Mouse (Mus musculus) layer of hippocampus, adult 11-12 months (tissue): ENCODE results near the gene Cdh23.
A peak's percentile ranks its signal among the peaks of the same experiment; 100 is the strongest.

Experiments used
- DNase-seq: peaks from one replicate; pipeline ENCODE4 v3.0.0; 2022; ENCODE audit warnings: low spot score

Gene Cdh23

DNA sequence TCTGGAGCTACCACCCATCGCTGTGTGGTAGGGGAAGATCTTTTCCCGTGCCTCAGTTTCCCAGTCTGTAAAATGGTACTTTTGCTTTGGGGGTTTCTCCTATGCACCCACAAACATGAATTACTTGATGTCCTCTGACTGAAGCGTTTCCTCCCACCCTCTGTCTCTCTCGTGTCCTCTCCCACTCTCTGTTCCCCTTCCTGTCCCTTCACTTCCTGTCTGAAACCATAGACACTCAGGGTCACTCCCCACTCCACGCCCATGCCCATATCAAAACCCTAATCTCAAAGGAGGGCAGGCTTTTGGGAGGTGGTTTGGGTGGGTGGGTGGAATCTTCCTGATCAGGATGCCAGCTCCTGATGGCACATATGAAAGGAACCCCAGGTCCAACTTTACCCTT lies 221.7 kb downstream of the Cdh23 start:
- DNase-seq: no peak

DNA sequence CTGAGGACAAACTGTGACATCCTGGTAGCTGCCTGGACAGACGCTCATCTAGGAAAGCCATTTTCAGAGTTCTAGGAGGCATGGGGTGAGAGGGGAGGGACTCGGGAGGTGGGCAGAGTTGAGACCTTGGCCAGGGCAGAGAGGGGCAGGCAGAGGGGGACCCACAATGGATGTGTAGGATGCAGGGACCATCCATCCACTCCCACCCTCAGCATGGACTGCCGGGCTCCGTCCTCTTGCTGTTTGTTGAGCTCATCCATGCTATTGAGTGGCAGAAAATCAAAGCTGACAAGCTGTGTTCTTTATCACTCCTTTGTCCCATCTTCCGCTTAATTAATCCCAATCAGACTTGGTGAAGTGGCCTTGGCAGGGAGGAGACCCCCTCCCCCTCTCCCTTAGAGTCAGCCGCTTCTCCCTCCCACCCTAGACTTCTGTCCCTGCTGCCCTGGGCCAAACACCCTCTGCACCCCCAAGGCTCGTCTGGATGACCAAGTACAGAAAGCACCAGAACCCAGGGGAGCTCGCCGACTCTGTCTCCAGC lies 222.4 kb downstream of the Cdh23 start:
- DNase-seq: no peak

DNA sequence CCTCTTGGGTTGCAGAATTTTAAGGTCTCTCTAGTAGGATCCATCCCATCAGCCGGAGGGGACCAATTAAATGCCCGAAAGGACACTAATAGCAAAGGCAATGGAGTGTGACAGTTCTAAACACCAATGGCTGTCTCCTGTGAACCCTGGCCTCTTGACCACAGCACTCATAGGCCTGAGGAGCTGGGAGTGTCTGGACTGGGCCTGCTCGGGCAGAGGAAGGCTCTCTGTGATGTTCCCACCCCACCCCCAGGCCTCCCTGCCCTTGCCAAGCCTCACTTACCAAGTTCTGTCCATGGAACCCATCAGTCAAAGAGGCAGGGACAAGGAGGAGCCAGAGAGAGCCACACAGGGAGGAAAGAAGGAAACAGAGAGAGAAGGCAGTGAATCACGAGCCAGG lies 228.5 kb downstream of the Cdh23 start:
- no peak for DNase-seq

DNA sequence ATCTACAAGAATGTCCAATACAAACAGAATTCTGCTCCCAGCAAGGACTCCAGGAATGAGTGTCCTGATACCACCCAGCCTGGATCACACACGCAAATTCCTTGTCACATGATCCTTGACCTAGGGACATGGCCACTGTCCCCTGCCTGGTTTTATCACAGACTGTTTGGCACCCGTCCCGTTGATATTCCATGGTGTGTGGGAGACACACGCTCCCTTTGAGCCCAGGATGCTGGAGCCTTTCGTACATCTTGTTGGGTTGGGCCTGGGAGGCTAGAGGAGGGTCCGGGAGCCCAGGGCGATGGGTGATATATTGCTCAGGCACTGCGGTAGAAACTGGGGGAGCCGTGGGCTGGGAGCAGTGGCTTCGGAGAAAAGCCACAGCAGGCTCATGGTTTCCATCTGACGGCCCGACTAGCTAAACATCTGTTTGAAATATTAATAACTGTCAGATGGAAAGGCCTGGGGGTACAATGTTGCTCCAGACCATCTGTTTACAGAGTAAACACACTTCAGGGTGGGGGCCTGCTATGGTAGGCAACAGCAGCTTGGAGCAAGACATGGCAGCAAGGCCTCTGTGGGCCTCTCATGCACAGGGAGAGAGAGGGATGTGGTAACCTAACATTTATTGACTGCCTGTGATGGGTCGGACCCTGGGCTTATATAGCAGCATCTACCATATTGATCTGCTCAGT lies 232.2 kb downstream of the Cdh23 start:
- no peak for DNase-seq

DNA sequence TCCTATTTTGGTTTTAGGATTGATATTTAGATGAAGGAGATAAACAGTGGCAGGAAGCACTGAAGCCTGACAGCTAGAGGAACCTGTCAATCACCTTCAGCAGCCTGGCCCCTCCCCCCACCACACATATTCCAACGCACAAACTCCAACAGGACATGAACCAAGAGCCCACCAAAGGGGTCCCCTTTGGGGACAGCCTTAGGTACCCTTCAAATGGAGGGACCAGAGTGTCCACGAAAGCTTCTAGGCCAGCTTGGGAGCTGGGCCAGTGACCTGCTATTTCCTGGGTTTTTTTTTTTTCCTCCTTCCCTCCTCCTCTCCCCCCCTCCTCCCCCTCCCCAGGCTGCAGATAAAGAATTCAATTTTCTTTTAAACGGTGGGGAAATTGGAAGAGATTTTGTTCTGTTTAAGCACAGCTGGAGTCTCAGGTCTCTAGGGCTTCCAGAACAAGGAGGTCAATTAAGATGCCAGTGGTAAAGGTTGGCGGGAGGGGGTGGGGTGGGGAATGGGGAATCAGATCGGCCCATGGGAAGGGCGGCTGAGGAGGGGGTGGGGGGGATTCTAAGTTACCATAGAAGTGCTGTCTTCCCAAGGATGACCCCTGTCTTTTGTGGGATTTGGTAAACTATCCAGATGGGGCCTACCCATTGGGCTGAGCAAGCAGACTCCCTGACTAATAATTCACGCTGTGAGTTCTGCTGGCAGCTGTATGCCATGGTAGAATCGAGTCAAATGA lies 239.5 kb downstream of the Cdh23 start:
- DNase-seq: no peak

DNA sequence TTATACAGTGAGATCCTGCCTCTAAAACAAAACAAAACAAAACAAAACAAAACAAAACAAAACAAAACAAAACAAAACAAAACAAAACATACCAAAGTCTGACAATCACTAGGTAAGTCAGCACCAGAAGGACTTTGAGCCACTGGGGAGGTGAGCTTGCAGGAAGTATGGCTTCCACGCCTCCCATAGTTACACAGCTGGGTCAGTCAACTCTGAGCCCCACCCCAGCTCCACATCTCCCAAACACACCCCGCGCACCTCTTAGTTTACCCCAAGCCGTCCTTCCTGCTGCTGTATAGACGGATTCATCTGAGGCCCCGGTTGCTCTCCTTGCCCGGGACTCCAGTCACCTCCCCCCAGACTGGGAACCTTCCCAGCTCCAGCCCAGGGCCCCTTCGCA lies 241.1 kb downstream of the Cdh23 start:
- DNase-seq: no peak

DNA sequence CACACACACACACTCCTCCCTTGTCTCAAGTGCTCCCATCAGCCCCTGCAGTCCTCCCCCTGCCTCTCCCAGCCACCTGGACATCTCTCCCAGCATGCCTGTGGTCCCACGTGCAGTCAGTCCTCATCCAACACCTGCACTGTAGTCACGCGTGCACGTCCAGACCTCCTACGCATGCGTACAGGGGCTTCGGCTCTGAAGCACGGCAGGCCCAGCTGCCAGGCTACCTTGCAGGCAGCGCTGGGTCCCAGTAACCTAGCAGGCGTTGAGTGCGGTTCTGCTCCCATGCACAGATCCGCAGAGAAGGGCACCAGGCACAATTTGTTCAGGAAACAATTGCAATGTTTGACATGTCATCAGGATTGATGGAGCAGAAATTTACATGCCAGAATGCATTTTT lies 249.1 kb downstream of the Cdh23 start:
- no peak for DNase-seq

DNA sequence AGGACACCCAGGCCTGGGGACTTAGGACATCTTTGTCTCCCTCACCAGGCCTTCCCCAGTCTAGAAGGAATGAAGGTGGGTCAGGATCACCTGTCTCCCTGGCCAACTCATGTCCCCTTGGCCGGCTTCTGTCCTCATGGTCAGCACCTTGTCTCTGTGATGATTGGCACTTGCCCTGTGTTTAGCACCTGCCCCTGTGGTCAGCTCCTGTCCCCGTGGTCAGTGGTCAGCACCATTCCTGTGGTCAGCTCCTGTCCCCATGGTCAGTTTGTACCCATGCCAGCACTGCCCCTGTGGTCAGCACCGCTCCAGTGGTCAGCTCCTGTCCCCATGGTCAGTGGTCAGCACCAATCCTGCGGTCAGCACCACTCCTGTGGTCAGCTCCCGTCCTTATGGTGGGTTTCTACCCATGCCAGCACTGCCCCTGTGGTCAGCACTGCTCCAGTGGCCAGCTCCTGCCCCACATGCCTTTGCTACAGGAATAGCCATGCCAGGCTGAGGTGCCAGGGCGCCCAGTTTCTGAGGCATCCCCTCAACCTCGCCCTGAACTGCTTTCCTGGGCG lies 251.2 kb downstream of the Cdh23 start:
- DNase-seq: peak; percentile 9

DNA sequence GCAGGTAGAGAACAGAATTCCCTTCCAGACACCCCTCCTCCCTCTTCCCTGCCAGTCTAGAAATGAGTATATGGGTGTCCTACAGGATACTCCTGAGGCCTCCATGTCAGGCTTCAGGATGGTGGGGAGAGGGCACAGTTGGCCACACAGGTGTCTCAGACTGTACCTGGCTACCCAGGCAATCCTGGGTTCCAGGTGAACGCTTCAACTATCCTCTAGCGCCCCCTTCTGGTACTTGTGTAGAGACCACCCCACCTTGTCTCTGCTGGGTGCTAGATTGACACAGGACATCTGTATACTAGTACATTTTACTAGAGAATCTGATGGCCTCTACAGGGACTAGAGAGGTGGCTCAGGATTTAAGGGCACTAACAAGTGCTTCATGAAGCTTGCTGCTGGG lies 253.2 kb downstream of the Cdh23 start:
- no peak for DNase-seq

DNA sequence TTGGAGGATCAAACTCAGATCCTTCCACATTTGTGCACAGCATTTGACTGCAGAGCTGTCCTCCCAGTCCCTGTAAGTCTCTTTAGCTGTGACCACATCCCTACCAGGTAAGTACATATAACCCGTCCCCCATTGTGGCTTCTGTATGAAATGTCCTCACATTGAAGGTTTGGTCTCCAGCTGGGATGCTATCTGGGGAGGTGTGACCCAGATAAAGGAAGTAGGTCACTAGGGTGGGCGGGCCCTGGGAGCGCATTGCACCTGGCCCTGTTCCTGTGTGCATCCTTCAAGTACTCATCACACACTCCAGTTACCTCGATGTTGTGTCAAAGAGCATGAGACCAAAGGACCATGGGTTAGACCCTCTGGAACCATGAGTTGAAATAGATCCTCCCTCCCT lies 254.0 kb downstream of the Cdh23 start:
- DNase-seq: no peak

DNA sequence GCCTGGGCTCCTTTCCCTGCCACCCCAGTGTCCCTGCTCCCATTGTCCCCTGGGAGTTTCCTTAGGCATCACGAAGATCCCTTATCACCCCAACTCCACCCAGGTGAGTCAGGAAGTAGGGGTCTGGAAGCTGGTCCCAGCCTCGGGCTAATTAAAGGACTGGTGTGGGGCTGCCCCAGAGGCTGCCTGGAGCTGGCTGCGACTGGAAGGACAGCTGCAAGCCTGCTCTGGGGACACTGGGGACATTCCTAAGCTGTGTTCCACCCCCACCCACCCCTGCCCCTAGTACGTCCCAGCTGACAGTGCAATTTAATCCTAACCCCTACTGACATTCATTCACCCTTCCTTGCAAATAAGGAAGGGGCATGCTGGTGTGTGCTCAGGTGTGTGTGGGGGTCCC lies 263.6 kb downstream of the Cdh23 start:
- no peak for DNase-seq

DNA sequence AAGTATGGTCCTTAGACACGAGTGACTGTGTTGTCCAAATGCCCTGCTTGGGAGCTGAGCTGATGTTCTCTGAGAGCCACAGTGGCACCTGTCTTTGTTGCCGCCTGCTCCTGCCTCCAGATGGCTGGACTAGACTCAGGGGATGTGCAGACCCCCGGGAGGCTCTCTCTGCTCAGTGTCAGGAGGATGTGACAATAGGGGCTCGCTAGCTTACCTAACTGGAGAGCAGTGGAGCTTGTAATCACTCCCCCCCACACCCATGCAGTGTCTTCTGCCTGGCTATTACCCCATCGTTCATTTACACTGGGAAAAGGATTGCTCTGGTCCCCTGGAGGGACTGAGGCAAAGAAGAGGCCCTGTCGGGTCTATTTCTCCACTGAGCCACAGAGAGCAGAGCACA lies 265.7 kb downstream of the Cdh23 start:
- DNase-seq: no peak

DNA sequence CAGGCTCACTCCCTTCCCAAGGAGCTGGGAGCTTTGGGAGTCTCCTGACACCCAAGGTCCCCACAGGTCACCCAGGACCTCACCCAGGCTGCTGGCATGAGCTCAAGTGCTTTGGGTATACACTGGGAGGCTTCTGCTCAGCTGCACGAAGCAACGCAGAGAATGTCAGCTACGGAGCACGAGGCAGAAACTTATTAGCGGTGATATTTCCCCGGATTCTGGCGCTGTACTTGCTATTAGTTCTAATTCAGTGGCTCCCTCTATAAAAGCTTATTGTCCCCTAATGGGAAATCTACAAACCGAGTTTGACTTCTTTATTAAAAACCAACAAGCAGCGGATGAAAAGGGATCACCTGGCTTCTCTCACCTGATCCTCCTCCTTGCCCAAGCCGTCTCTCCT lies 266.3 kb downstream of the Cdh23 start:
- DNase-seq: no peak

DNA sequence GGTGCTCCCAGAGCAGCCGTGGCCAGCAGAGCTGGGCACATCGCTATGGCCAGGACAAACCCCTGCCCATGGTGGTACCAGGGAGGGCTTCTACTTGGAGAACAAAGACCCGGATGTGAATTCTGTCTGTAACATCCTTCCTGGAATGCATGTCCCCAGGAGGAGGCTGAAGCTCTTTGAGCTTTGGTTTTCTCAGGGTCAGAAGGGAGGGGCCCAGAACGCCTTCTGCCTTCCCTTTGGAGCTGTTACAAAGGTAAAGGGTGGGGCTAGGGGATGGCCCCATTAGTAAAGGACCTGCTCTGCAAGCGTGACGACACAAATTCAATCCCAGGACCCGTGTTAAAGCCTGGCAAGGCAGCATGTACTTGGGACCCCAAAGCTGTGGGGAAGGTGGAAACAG lies 273.5 kb downstream of the Cdh23 start:
- no peak for DNase-seq

DNA sequence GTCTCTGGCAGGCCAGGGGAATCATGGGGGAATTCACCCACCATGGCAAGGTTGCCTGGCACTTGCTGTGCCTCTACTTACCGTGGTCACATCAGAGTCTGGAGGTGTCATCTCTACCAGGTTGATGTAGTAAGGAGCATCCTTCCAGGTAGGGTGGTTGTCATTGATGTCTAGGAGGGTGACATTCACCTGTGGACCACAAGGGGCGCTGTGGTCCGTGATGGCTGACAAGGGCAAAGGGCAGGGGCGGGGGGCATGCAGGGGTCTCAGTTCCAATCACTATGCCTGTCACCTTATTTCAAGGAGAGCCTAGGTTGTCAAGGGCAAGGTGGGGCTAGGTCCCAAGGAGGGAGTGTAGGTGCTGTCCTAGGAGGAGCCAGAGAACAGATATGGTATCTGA lies 276.7 kb downstream of the Cdh23 start:
- DNase-seq: no peak

DNA sequence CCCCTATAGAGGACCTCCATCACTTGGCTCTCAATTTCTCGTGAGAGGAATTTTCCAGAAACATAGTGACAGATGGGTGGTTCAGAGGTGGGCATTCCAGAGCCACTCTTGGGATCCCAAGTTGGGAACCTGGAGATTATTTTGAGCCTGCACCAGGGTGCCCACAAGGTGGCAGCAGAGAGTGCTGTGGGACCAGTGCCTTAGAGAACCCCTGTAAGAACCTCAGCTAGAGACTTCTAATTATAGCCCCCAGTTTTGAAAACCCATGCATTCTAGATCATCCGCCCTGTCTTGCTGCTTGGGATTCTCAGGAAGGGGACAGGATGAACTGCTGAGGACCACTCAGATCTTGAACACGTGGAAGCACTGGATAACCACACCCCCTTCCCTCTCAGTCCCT lies 278.2 kb downstream of the Cdh23 start:
- peak; percentile 78 for DNase-seq

DNA sequence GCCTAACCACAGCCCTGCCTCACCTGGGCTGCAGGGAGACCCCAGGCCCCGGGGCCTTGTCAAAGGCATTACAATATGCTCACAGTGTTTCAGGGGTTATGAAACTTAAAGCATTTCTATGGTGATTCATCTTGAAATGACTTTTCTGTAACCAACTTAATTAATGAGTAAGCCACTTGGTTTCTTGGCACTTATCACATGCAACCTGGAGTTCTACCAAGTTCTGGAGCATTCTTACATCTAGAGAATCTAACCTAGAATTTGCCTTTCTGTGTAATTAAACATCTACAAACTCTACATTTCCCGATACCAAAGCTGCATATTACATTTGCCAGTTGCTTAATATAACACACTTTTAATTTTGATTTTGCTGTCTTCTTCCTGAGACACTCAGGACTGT lies 279.2 kb downstream of the Cdh23 start:
- DNase-seq: no peak

DNA sequence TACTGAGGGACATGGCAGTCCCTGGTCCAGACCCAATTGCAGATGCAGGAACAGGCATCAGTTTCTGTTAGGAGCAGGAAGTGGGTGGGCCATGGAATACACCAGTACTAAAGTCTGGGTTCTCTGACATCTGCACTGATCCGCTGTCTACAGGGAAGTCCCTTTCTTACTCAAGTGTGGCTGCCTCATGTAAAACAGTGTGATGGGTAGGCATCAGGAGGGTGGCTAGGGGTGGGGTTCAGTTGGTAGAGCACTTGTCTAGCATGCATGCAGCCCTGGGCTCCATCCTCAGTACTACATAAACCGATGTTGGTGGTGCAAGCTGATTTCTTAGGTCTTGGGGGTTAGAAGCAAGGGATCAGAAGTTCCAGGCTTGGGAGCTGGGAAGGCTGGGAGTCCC lies 282.5 kb downstream of the Cdh23 start:
- no peak for DNase-seq

DNA sequence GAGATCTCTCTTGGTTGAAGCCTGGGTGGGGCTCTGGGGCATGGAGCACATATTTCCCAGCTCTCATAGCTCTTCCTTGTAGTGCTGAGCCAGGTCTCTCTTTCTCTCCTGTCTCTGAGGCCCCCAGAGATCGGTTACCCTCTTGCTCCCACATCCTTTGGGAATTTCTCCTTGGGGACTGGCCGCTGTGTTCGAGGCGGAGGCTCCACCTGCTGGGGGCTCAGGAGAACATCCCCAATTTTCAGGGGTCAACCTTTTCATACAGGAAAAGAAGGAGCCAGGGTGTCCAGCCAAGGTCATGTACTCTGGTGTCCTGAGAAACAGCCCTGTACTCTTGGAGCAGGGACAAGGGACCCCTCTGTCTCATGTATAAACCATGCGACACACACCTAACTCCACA lies 284.5 kb downstream of the Cdh23 start:
- DNase-seq: no peak

DNA sequence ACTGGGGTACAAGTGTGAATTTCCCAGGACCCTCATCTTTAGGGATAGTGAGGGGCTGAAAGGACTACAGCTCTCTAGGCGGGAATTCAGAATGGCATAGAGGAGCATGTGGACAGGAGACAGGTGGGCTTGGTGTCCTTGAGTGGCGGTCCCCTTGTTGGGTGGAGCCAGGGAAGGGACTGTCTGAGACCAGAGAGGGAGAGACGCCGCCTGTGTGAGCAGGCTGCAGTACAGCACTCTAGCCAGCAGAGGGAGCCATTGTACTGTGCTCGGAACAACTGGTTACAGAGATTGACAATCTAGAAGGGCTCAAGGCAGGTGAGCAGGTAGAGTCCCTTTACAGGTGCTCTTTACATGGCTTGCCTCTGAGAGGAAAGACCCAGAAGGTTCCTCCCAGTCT lies 288.5 kb downstream of the Cdh23 start:
- peak; percentile 74 for DNase-seq

DNA sequence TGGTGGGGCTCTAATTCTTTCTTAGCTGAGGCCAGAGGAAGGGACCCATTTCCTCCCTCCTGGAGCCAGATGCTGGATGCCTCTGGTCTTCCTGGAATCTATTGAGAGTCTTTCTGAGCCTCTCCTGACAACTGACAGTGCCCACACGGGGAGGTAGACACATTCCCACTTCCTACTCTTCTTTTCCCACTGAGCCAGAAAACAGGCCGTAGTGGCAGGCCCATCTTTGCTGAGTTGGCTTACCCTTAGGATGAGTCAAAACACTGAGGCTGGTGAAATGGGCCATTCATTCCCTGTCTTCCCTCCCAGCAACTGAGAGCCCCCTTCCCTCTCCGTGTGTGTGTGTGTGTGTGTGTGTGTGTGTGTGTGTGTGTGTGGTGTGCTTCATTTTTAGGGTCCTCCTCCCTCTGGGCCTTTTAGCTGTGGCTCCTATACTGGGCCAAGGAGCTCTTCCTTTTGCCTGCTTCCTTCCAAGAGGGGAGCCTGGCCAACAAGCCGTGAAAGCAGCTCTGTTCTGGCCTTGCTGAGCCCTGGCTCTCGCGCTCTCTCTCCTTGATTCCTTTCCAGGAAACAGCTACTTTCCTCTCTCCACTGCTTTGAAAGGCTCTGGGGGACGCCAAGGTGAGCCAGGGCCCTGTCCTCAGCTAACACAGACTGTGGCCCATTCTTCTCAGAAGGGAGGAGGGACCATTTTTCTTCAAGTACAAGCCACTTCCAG lies 290.7 kb downstream of the Cdh23 start:
- DNase-seq: peak; percentile 41

DNA sequence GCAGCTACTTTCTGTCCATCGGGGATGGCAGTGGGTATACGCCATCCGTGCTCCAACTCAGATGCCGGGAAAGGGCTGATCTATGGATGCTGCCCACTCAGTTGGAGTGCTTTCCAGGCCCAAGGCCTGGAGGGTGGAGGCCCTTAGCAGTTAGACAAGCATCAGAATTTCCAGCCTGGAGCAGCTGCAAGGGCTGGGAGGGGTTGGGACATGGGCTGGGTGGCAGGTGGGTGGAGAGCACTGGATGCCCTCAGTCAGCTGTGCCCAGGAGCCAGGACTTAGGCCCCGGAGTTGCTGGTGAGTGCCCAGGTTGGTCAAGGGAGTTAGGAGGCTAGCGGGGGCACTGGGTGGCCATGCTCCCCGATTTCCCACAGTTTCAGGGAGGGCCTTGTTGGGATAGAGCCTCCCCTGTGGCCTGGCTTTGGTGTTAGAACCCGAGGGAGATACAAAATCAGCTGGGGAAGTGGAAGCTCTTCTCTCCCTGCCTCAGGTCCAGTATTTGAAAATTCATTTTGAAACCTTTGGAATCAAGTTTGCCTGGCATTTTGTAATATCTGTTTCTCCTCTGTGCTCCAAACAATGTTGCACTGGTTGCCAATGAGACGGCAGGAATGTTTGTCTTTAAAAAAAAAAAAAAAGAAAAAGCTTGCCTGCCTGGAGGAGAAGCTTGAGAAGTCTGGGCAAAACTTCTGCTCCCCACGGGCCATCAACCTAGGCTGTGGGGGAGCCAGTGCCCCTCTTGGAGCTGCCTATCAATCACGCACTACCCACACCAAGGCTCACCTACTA lies 295.6 kb downstream of the Cdh23 start:
- DNase-seq: no peak
